Mouse (Mus musculus): Measurements from ENCODE around the gene Gxylt2. TPM values are rescaled to one million over a fixed set of nuclear protein-coding genes. Genes with fewer than 3 reads are reported as not detected.

Gxylt2 gene
- polyA plus RNA-seq, 1 experiment from 2014 or later: 0.93 TPM

DNA sequence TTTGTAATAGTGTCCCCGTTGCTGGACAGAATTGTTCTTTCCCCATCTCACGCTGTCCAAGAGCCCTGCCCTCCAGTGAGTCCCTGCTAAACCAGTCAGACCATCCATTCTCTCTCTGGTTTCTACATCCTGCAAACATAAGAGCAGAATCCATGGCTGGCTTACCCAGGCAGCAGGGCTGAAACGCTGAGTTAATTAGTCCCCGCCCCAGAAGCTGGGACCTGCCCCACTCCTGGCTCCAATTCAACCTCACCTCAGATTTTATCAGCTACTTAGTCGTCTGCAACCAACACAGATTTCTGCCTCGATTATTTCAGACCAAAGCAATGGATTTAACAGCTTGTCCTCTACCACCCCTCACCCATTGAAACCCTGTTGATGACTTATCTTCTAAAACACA is 91.3 kb downstream of the Gxylt2 start:
- no peak overlapping the region for H3K4me2 ChIP-seq
- ATAC-seq (replicated peaks; ENCODE audit: insufficient number of reproducible peaks, low FRiP score, low TSS enrichment): no peak

DNA sequence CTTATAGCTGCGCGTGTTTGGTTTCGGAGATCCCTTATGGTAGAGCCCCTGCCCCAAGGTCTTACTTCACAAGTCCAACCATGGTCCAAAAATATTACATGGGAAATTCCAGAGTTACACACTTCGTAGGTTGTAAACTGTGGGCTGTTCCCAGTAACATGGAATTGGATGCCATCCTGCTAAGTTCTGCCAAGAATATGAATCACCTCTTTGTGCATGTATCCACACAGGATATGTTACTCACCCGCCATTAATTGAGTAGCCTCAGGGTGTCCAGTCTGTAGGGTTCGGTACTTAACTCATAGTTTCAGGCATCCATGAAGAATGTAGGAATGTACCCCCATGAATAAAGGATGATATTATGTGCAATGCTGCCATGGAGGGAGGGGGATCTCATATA is 94.8 kb downstream of the Gxylt2 start:
- Histone ChIP-seq H3K4me2 (no peak overlapping the region), H3K27ac (ENCODE audit: low read depth, low read length) (no peak overlapping the region), H3K9ac (ENCODE audit: low read depth, low read length) (no peak overlapping the region), H3K27me3 (ENCODE audit: control insufficient read depth, insufficient read depth, low read length) (no peaks in the 10 kb centered on the region), H3K4me3 (ENCODE audit: low read depth, low read length) (no peak overlapping the region), H3K36me3 (ENCODE audit: control insufficient read depth, insufficient read depth, low read length) (no peaks in the 10 kb centered on the region), H3K4me1 (ENCODE audit: control insufficient read depth, insufficient read depth, low read length) (no peaks in the 10 kb centered on the region), H3K9me3 (replicated peaks; ENCODE audit: control insufficient read depth, low read length) (no peaks in the 10 kb centered on the region)
- ATAC-seq (replicated peaks; ENCODE audit: insufficient number of reproducible peaks, low FRiP score, low TSS enrichment): no peak
- WGBS (ENCODE audit: insufficient replicate concordance): 87% methylated on average over 6 of the region's 6 CpGs

More for the DNA sequence above, 91.3 kb downstream of the Gxylt2 start:
- no peaks in the 10 kb centered on the region for H3K4me1 ChIP-seq (ENCODE audit: control insufficient read depth, insufficient read depth, low read length)
- no peaks in the 10 kb centered on the region for H3K36me3 ChIP-seq (ENCODE audit: control insufficient read depth, insufficient read depth, low read length)
- no peak overlapping the region for H3K9ac ChIP-seq (ENCODE audit: low read depth, low read length)
- 50% methylated on average over 6 of the region's 6 CpGs for WGBS (ENCODE audit: insufficient replicate concordance)
- no peaks in the 10 kb centered on the region; the same call in 1 of the 2 replicates for H3K9me3 ChIP-seq (replicated peaks; ENCODE audit: control insufficient read depth, low read length)
- no peaks in the 10 kb centered on the region for H3K27me3 ChIP-seq (ENCODE audit: control insufficient read depth, insufficient read depth, low read length)
- no peak overlapping the region for H3K27ac ChIP-seq (ENCODE audit: low read depth, low read length)
- H3K4me3 ChIP-seq (ENCODE audit: low read depth, low read length): no peak overlapping the region

DNA sequence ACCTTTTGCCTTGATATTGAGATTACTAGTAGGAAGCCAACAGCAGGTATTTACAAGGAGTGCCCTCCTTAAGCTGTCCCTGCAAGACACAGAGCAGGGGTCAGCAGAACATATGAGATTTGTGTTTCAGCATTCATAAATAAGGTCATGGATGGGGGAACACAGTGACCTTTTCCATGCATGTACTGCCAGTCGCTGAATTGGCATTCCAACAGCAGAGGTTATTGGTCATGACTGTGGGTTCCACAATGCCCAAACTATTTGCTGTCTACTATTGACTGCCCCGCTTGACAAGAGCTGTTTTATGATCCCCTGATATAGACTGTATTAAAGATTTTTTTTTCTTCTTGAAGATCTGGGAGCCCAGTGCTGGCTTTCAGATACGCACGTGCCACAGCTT is 95.2 kb downstream of the Gxylt2 start:
- Histone ChIP-seq H3K9me3 (replicated peaks; ENCODE audit: control insufficient read depth, low read length) (no peaks in the 10 kb centered on the region), H3K4me1 (ENCODE audit: control insufficient read depth, insufficient read depth, low read length) (no peaks in the 10 kb centered on the region), H3K27me3 (ENCODE audit: control insufficient read depth, insufficient read depth, low read length) (no peaks in the 10 kb centered on the region), H3K36me3 (ENCODE audit: control insufficient read depth, insufficient read depth, low read length) (no peaks in the 10 kb centered on the region), H3K4me2 (no peak overlapping the region), H3K4me3 (ENCODE audit: low read depth, low read length) (no peak overlapping the region), H3K9ac (ENCODE audit: low read depth, low read length) (no peak overlapping the region), H3K27ac (ENCODE audit: low read depth, low read length) (no peak overlapping the region)
- ATAC-seq (replicated peaks; ENCODE audit: insufficient number of reproducible peaks, low FRiP score, low TSS enrichment): no peak
- WGBS (ENCODE audit: insufficient replicate concordance): 81% methylated on average over 4 of the region's 4 CpGs

DNA sequence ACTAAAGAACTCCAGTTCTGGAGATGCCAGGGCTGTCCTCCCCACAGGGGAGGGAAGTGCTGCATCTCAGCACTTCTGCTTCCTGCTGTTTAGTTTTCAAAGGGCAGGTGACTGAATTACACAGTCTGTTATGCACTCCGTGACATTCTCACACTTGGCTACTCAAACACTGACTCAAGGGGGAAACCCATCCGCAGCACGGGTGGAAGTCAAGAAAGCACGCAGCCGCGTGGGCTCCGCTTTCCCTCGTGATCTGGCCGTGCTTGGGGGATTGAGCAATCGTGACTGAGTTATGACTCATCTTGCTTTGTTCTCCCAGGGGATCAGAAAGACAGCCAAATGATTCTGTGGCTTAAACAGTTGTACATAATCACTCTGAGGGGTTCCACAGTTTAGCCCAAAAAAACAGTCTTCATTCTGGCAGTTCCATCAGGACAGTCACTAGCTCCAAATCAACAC is 96.0 kb downstream of the Gxylt2 start:
- Histone ChIP-seq H3K36me3 (ENCODE audit: control insufficient read depth, insufficient read depth, low read length) (no peaks in the 10 kb centered on the region), H3K27me3 (ENCODE audit: control insufficient read depth, insufficient read depth, low read length) (no peaks in the 10 kb centered on the region), H3K27ac (ENCODE audit: low read depth, low read length) (no peak overlapping the region), H3K9me3 (replicated peaks; ENCODE audit: control insufficient read depth, low read length) (no peaks in the 10 kb centered on the region), H3K4me2 (no peak overlapping the region), H3K4me3 (ENCODE audit: low read depth, low read length) (no peak overlapping the region), H3K4me1 (ENCODE audit: control insufficient read depth, insufficient read depth, low read length) (no peaks in the 10 kb centered on the region), H3K9ac (ENCODE audit: low read depth, low read length) (no peak overlapping the region)
- 73% methylated on average over 10 of the region's 10 CpGs for WGBS (ENCODE audit: insufficient replicate concordance)
- ATAC-seq (replicated peaks; ENCODE audit: insufficient number of reproducible peaks, low FRiP score, low TSS enrichment): no peak

DNA sequence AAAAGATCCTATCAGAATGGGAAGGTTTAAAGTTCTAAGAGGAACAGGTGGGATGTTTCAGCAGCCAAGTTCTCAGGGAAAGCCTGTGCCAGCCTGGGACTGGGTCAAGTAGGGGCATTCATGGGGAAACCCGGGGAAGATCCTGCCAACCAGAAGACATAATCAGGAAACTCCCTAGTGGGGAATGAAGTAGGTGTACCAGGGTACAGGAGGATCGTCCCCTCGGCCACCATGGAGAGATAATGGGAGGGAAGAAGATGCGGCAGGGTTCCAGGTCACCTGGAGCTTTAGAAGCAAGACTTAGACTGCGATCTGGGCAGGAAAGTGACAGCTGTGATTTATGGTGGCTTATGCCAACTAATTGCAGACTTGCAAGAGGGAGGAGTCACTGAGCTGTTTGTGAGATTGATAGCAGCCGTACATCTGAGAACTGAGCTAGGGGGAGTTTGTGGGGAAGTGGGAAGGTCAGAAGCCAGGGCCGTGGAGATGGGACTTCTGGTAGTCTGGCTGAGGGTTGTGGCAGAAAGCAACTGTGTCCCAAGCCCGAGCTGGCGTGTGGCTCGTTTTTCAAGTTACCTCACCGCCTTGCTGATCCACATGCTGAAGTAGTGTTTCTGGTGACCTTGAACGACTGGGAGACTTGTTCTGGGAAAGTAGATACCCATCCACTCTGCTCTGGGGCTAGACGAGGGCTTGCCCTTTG is 98.0 kb downstream of the Gxylt2 start:
- Histone ChIP-seq H3K27ac (ENCODE audit: low read depth, low read length) (no peak overlapping the region), H3K9me3 (replicated peaks; ENCODE audit: control insufficient read depth, low read length) (no peaks in the 10 kb centered on the region), H3K27me3 (ENCODE audit: control insufficient read depth, insufficient read depth, low read length) (no peaks in the 10 kb centered on the region), H3K4me1 (ENCODE audit: control insufficient read depth, insufficient read depth, low read length) (no peaks in the 10 kb centered on the region), H3K9ac (ENCODE audit: low read depth, low read length) (no peak overlapping the region), H3K4me2 (no peak overlapping the region), H3K36me3 (ENCODE audit: control insufficient read depth, insufficient read depth, low read length) (no peaks in the 10 kb centered on the region), H3K4me3 (ENCODE audit: low read depth, low read length) (no peak overlapping the region)
- ATAC-seq (replicated peaks; ENCODE audit: insufficient number of reproducible peaks, low FRiP score, low TSS enrichment): no peak
- whole genome bisulfite sequencing (ENCODE audit: insufficient replicate concordance): 60% methylated on average over 13 of the region's 13 CpGs

DNA sequence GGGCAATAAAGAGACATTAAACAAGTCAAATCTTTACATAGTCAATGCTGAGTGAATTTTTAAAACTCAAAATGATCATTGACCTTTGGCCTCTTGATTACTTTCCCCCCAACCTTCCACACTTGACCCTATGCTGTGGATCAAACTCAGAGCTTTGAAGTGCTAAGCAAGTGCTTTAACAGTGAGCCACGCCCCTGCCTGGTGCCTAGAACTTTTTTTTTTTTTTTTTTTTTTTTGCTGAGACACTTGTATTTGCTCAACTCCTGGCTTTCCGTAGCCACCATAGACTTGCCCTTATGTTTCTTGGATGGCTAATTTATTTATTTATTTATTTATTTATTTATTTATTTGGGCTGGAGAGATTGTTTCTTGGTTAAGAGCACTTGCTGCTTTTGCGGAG is 98.7 kb downstream of the Gxylt2 start:
- Histone ChIP-seq H3K9me3 (replicated peaks; ENCODE audit: control insufficient read depth, low read length) (no peaks in the 10 kb centered on the region), H3K4me2 (no peak overlapping the region), H3K4me3 (ENCODE audit: low read depth, low read length) (no peak overlapping the region), H3K27ac (ENCODE audit: low read depth, low read length) (no peak overlapping the region), H3K36me3 (ENCODE audit: control insufficient read depth, insufficient read depth, low read length) (no peaks in the 10 kb centered on the region), H3K9ac (ENCODE audit: low read depth, low read length) (no peak overlapping the region), H3K4me1 (ENCODE audit: control insufficient read depth, insufficient read depth, low read length) (no peaks in the 10 kb centered on the region), H3K27me3 (ENCODE audit: control insufficient read depth, insufficient read depth, low read length) (no peaks in the 10 kb centered on the region)
- no peak for ATAC-seq (replicated peaks; ENCODE audit: insufficient number of reproducible peaks, low FRiP score, low TSS enrichment)
- WGBS (ENCODE audit: insufficient replicate concordance): 86% methylated on average over 3 of the region's 3 CpGs

DNA sequence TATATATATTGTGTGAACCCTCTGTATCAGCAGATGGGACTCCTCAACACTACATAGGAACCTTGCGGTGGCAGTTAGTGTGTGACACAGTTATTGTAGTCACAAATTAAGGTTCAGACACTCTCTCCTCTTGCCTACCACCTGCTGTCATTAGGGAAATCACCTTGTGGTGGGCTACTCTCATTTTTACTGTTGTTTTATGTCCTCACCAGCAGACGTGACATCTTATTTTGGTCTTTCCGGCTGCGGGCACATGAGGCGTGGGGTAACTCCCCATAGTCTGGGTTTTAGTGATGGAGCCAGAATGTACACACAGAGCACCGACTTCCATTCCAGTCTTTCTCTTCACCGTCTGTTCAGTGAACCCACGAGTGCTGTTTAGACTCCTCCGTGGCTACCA is 102.7 kb downstream of the Gxylt2 start:
- Histone ChIP-seq H3K27me3 (ENCODE audit: control insufficient read depth, insufficient read depth, low read length) (no peaks in the 10 kb centered on the region), H3K9ac (ENCODE audit: low read depth, low read length) (no peak overlapping the region), H3K9me3 (replicated peaks; ENCODE audit: control insufficient read depth, low read length) (no peaks in the 10 kb centered on the region), H3K4me1 (ENCODE audit: control insufficient read depth, insufficient read depth, low read length) (no peaks in the 10 kb centered on the region), H3K27ac (ENCODE audit: low read depth, low read length) (no peak overlapping the region), H3K4me3 (ENCODE audit: low read depth, low read length) (no peak overlapping the region), H3K4me2 (no peak overlapping the region), H3K36me3 (ENCODE audit: control insufficient read depth, insufficient read depth, low read length) (no peaks in the 10 kb centered on the region)
- 90% methylated on average over 9 of the region's 9 CpGs for WGBS (ENCODE audit: insufficient replicate concordance)
- no peak for ATAC-seq (replicated peaks; ENCODE audit: insufficient number of reproducible peaks, low FRiP score, low TSS enrichment)

DNA sequence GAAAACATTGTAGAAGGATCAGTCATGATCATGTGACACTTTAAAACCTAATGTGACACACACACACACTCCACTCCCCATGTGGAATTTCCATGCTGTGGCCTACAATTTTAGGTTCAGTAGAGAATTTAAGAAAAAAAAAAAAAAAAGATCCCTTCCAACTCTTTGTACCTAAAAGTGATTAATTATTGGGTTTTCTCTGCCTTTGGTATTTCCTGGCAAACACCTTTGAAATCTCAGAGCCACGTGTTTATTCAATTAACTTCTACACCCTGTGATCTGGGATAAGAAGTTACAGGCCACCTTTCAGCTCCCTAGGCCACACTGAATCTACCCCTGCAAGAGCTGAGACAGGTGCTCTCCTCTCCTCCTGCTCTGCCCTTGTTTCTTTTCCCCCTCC is 103.2 kb downstream of the Gxylt2 start:
- no peaks in the 10 kb centered on the region for H3K27me3 ChIP-seq (ENCODE audit: control insufficient read depth, insufficient read depth, low read length)
- WGBS (ENCODE audit: insufficient replicate concordance): 45% methylated on average over 1 of the region's 1 CpGs
- H3K9ac ChIP-seq (ENCODE audit: low read depth, low read length): no peak overlapping the region
- H3K4me3 ChIP-seq (ENCODE audit: low read depth, low read length): no peak overlapping the region
- no peaks in the 10 kb centered on the region for H3K36me3 ChIP-seq (ENCODE audit: control insufficient read depth, insufficient read depth, low read length)
- no peaks in the 10 kb centered on the region for H3K4me1 ChIP-seq (ENCODE audit: control insufficient read depth, insufficient read depth, low read length)
- no peak for ATAC-seq (replicated peaks; ENCODE audit: insufficient number of reproducible peaks, low FRiP score, low TSS enrichment)
- H3K4me2 ChIP-seq: no peak overlapping the region
- H3K27ac ChIP-seq (ENCODE audit: low read depth, low read length): no peak overlapping the region
- H3K9me3 ChIP-seq (replicated peaks; ENCODE audit: control insufficient read depth, low read length): no peaks in the 10 kb centered on the region

DNA sequence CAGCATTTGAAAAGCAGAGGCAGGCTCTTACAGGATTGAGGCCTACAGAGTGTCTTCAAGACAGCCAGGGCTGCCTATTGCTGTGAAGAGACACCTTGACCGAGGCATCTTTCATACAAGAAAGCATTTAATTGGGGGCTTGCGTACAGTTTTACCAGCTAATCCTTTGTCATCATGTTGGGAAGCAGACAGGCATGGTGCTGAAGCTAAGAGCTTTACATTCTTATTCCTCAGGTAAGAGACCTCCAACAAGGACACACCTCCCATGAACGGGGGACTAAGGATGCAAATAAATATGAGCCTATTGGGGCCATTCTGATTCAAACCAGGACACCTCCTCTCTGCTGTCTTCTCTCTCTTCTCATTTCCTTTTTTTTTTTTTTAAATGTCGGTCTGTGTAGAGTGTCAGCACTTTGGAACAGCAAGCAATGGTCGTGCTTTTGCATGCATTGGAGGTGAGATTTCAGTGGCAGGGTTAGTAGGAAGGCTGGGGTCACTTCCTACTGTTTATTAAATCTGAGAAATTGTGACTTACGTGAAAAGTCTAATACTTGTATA is 103.8 kb downstream of the Gxylt2 start:
- 85% methylated on average over 6 of the region's 6 CpGs for WGBS (ENCODE audit: insufficient replicate concordance)
- H3K9me3 ChIP-seq (replicated peaks; ENCODE audit: control insufficient read depth, low read length): no peaks in the 10 kb centered on the region
- H3K4me2 ChIP-seq: no peak overlapping the region
- no peaks in the 10 kb centered on the region for H3K36me3 ChIP-seq (ENCODE audit: control insufficient read depth, insufficient read depth, low read length)
- no peak overlapping the region for H3K27ac ChIP-seq (ENCODE audit: low read depth, low read length)
- H3K9ac ChIP-seq (ENCODE audit: low read depth, low read length): no peak overlapping the region
- H3K4me3 ChIP-seq (ENCODE audit: low read depth, low read length): no peak overlapping the region
- H3K27me3 ChIP-seq (ENCODE audit: control insufficient read depth, insufficient read depth, low read length): no peaks in the 10 kb centered on the region
- ATAC-seq (replicated peaks; ENCODE audit: insufficient number of reproducible peaks, low FRiP score, low TSS enrichment): no peak
- H3K4me1 ChIP-seq (ENCODE audit: control insufficient read depth, insufficient read depth, low read length): no peaks in the 10 kb centered on the region

All from heart, embryonic 11.5 days (tissue).